8 mouse cellular contexts compared by ENCODE assay signal in the genomic region with DNA sequence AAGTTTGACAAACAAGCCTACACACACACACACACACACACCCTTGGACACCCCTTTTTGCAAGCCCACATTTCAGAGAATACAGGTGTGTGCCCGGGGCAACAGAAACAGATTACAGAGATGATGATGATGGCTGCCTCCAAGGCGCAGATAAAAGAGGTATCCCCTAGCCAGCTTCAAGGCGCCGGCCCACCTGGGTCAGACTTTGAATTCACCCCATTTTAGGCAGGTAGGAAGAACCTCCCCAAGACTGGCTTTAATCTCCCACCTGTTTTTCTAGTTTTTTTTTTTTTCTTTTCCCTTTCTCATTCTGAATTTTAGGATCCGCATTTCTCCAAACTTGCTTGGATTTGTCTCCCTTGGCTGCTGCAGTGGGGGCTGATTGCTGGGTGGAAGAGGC. TPM values are rescaled to one million over a fixed set of nuclear protein-coding genes. Genes with fewer than 3 reads are reported as not detected.
A peak's percentile ranks its signal among the peaks of the same experiment; 100 is the strongest.
DNase-seq lines count a peak whose midpoint lies in the region; ATAC-seq and TF ChIP-seq lines count a peak whose summit lies in the region.

No protein-coding gene starts in this region.

- no peak for DNase-seq in heart, adult 11 months
- no peak for DNase-seq in cerebellum, postnatal 10 days
- DNase-seq in frontal cortex, postnatal 25 days (ENCODE audit: low spot score in 2 of 2), result no peak
- DNase-seq in right cerebral cortex, postnatal 25 days, result no peak

- H3K4me3 ChIP-seq in heart, embryonic 12.5 days, result peak overlapping the region; percentile 89
- peak overlapping the region; percentile 91 for H3K4me3 ChIP-seq in E14TG2a.4 (replicated peaks; ENCODE audit: low read length)
- peak overlapping the region; percentile 77 for H3K4me3 ChIP-seq in forebrain, embryonic 16.5 days (replicated peaks; ENCODE audit: low read length)
- peak overlapping the region; percentile 49 for H3K4me3 ChIP-seq in macrophage (ENCODE audit: inconsistent target)

- no peak for ATAC-seq in heart, embryonic 12.5 days (ENCODE audit: insufficient number of reproducible peaks, low FRiP score)
- ATAC-seq in forebrain, embryonic 16.5 days, result no peak

- H3K27ac ChIP-seq in heart, embryonic 12.5 days (ENCODE audit: poor library complexity, severe bottlenecking), result peak overlapping the region; percentile 80; the same call in 1 of the 2 replicates
- H3K27ac ChIP-seq in forebrain, embryonic 16.5 days (ENCODE audit: low read length), result no peak overlapping the region; the same call in 1 of the 2 replicates
- no peak overlapping the region for H3K27ac ChIP-seq in macrophage

- no peaks in the 10 kb centered on the region for H3K79me2 ChIP-seq in macrophage (ENCODE audit: inconsistent target)

- H3K27me3 ChIP-seq in heart, embryonic 12.5 days (replicated peaks), result peaks cover 2% of the 10 kb centered on the region; the same call in 1 of the 2 replicates
- H3K27me3 ChIP-seq in E14TG2a.4 (ENCODE audit: insufficient read depth, low read length), result peaks cover 22% of the 10 kb centered on the region
- H3K27me3 ChIP-seq in forebrain, embryonic 16.5 days (replicated peaks; ENCODE audit: control insufficient read depth, insufficient read depth, low read length), result no peaks in the 10 kb centered on the region

- peak overlapping the region; percentile 97 for H3K4me2 ChIP-seq in heart, embryonic 12.5 days
- peak overlapping the region; percentile 86 for H3K4me2 ChIP-seq in forebrain, embryonic 16.5 days (ENCODE audit: low read length)

- H3K4me1 ChIP-seq in heart, embryonic 12.5 days (replicated peaks), result peaks cover 18% of the 10 kb centered on the region
- peaks cover 28% of the 10 kb centered on the region for H3K4me1 ChIP-seq in E14TG2a.4 (replicated peaks; ENCODE audit: low read depth, low read length)
- H3K4me1 ChIP-seq in forebrain, embryonic 16.5 days (replicated peaks; ENCODE audit: control insufficient read depth, insufficient read depth, low read length), result peaks cover 25% of the 10 kb centered on the region

- peak overlapping the region; percentile 83 for H3K9ac ChIP-seq in heart, embryonic 12.5 days
- H3K9ac ChIP-seq in forebrain, embryonic 16.5 days (replicated peaks; ENCODE audit: low read depth, low read length), result peak overlapping the region; percentile 90

- TF ChIP-seq CTCF in E14TG2a.4 (conservative IDR thresholded peaks at IDR 0.05; ENCODE audit: low read length), result no peak

- no peaks in the 10 kb centered on the region for H3K9me3 ChIP-seq in heart, embryonic 12.5 days (replicated peaks)
- no peaks in the 10 kb centered on the region for H3K9me3 ChIP-seq in E14TG2a.4 (ENCODE audit: low read length)
- no peaks in the 10 kb centered on the region for H3K9me3 ChIP-seq in forebrain, embryonic 16.5 days (ENCODE audit: control insufficient read depth, low read length)

- WGBS in heart, embryonic 12.5 days, result 31% methylated on average over 5 of the region's 5 CpGs
- 32% methylated on average over 5 of the region's 5 CpGs for WGBS in forebrain, embryonic 16.5 days
- 41% methylated on average over 5 of the region's 5 CpGs for WGBS in macrophage (ENCODE audit: missing documents)

- H3K36me3 ChIP-seq in heart, embryonic 12.5 days, result 0 out of 2 replicates have a peak, but pooled peaks cover 2% of the 10 kb centered on the region
- H3K36me3 ChIP-seq in E14TG2a.4 (ENCODE audit: insufficient read depth, low read length), result no peaks in the 10 kb centered on the region
- H3K36me3 ChIP-seq in forebrain, embryonic 16.5 days (ENCODE audit: control insufficient read depth, insufficient read depth), result no peaks in the 10 kb centered on the region
- no peaks in the 10 kb centered on the region for H3K36me3 ChIP-seq in macrophage (ENCODE audit: inconsistent target)

RNA-seq across cellular contexts. Expression of gene Sh3rf1, which starts 0.4 kb away (rescaled TPM):
- polyA plus RNA-seq in heart, embryonic 12.5 days (2016; fragmentation: Nextera tagmentation; extraction: Ambion mirVana), result 6.5 and 7.5 TPM in 2 replicates
- polyA plus RNA-seq in forebrain, embryonic 16.5 days (2015; fragmentation: Nextera tagmentation; extraction: Ambion mirVana), result 30.4 and 33.6 TPM in 2 replicates
- 1 to 10 TPM in 24 of 26 experiments, under 1 TPM in 2; 0.53 to 9.8 (median 4.7) TPM for total RNA-seq in macrophage (2018; cell fraction: chromatin; rRNA removed)
- total RNA-seq in macrophage (2018; cell fraction: cytosol; rRNA removed), result 1 to 10 TPM in 25 of 26 experiments, under 1 TPM in 1; 0.91 to 3.3 (median 1.8) TPM
- total RNA-seq in macrophage (2018; cell fraction: nucleus; rRNA removed), result 10 to 100 TPM in 1 of 26 experiments, 1 to 10 TPM in 25; 1.2 to 14.0 (median 3.1) TPM
- polyA plus RNA-seq in macrophage (2018), result 0.94 to 2.8 TPM (median 1.5 TPM) in 3 replicates
